Mouse (Mus musculus): ENCODE measurements around the gene Arhgap22.

The Arhgap22 gene

GRCm38 (mm10) chr14:33363611-33364010 lies 149.8 kb downstream of the Arhgap22 start:
- intact Hi-C loops (cut with DNase I), result no loop called here

GRCm38 (mm10) chr14:33364061-33364460 lies 150.2 kb downstream of the Arhgap22 start:
- intact Hi-C loops (cut with DNase I), result no loop called here

- intact Hi-C loops (cut with DNase I), result no loop called here
Measured at GRCm38 (mm10) chr14:33366891-33367777, 153.3 kb downstream of the Arhgap22 start.

- intact Hi-C loops (cut with DNase I), result no loop called here
Measured at GRCm38 (mm10) chr14:33369375-33369774, 155.5 kb downstream of the Arhgap22 start.

GRCm38 (mm10) chr14:33370056-33370455 lies 156.2 kb downstream of the Arhgap22 start:
- intact Hi-C loops (cut with DNase I), result loop anchor here (2.0 kb wide), 1 partner anchor 155 kb away; the partner anchor contains the start of gene Arhgap22

- intact Hi-C loops (cut with DNase I), result loop anchor here (1.0 to 2.0 kb wide), 2 partner anchors 58 to 156 kb away; partner anchors contain the start of gene Arhgap22
Measured at GRCm38 (mm10) chr14:33371248-33371647, 157.4 kb downstream of the Arhgap22 start.

GRCm38 (mm10) chr14:33373271-33373670 lies 159.4 kb downstream of the Arhgap22 start:
- intact Hi-C loops (cut with DNase I), result no loop called here

GRCm38 (mm10) chr14:33374089-33374488 lies 160.3 kb downstream of the Arhgap22 start:
- intact Hi-C loops (cut with DNase I), result no loop called here

GRCm38 (mm10) chr14:33377211-33377610 lies 163.4 kb downstream of the Arhgap22 start:
- intact Hi-C loops (cut with DNase I), result no loop called here

GRCm38 (mm10) chr14:33378723-33379122 lies 164.9 kb downstream of the Arhgap22 start:
- intact Hi-C loops (cut with DNase I), result no loop called here

GRCm38 (mm10) chr14:33380830-33381457 lies 167.1 kb downstream of the Arhgap22 start:
- intact Hi-C loops (cut with DNase I), result no loop called here

GRCm38 (mm10) chr14:33398065-33398860 lies 184.4 kb downstream of the Arhgap22 start:
- intact Hi-C loops (cut with DNase I), result no loop called here

- intact Hi-C loops (cut with DNase I), result no loop called here
Measured at GRCm38 (mm10) chr14:33400019-33400418, 186.2 kb downstream of the Arhgap22 start.

GRCm38 (mm10) chr14:33402331-33402730 lies 188.5 kb downstream of the Arhgap22 start:
- intact Hi-C loops (cut with DNase I), result no loop called here

GRCm38 (mm10) chr14:33415746-33416145 lies 201.9 kb downstream of the Arhgap22 start:
- intact Hi-C loops (cut with DNase I), result no loop called here

- intact Hi-C loops (cut with DNase I), result no loop called here
Measured at GRCm38 (mm10) chr14:33418311-33418909, 204.6 kb downstream of the Arhgap22 start.
